Mouse (Mus musculus) neural tube, embryonic 10.5 days (tissue): Measurements from ENCODE around the gene Birc7.

Experiments
- DNase-seq: peaks from one replicate; pipeline ENCODE4 v3.0.0-alpha.2; 2017; ENCODE audit warnings: low spot score; ENCODE audit errors: extremely low spot score

Gene Birc7

DNA sequence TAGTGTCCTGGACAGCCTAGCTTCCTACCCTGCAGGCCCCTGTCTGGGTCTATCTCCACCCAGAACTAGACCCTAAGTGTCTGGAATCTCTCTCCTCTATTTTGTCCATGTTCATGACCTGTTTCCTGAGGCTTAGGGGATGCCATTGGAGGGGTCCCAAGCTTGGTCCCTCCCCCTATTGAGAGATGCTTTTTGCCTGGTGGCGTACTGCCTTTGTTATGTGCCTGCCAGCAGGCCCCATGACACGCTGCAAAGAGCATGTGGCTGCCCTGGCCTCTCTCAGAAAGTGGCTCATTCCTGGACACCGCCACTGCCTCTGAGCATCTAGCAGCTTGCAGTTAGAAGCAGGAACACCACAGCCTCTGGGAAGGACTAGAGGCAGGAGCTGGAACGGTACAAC lies at the start of gene Birc7:
Birc7 (plus strand) TSS at position 301 of the 400 bp plus-strand sequence.
- DNase-seq: no peak

DNA sequence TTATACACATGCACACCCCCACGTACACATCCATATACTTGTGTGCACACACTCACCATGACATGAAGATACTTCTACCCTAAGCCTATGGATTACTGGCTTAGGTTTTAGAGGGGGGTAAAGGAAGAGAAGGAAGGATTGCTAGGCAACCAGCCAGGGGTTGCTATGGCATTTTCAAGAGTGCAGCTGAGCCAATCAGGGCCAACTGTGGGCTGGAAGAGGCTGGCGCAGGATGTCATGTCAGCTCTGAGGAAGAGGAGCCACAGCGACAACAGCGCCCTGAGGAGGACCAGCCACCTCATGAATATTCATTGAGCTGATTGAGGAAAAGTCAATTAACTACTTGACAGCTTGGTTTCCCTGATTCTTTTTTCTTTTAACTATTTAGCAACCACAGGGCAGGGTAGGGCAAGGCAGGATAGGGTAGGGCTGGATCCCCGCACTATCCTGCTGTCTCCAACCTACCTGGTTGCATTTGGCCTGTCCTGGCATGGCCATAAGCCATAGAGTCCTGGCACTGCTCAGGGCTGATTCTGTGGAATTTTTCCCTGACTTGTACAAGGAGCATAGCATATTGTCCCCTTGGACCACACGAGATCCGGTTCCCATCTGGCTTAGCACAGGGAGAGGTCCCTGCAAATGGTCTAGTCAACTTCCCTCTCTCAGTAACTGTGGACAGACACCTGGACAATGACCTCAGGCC lies 49.3 kb upstream of the Birc7 start:
- no peak for DNase-seq

DNA sequence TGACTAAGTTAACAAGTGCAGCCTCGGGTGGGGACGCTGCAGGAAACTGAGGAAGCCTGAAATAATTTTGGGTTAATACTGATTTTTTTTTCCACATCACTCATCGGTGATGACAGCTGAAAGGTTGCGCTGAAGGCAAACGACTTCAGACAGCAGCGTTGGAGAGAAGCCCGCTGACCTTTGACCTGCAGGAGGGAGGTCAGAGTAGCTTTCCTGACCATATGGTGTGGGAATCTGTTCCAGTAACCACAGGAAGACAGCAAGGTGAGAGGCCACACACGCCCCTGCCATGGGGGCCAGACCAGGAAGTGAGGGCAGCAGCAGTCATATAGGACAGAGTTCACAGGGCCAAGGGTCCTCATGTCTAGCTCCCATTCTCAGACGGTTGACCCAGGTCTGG lies 47.5 kb upstream of the Birc7 start:
- no peak for DNase-seq

DNA sequence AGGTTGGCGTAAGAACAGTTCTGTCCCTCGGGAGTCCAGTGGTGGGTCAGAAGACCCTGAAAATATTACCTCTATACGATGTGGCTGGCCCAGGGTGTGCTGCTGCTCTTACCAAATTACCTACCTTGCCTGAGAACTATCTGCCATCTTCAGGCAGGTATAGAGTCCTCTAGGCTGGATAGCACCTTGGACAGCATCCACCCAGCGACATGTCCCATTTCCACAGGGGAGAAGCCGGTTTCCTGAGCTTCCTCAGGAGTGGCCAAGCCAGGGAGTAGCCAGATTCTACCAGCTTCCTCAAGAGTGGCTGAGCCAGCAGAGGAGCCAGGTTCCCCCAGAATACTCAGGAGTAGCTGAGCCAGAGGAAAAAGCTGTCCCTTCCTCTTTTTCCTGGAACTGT lies 43.6 kb upstream of the Birc7 start:
- no peak for DNase-seq

DNA sequence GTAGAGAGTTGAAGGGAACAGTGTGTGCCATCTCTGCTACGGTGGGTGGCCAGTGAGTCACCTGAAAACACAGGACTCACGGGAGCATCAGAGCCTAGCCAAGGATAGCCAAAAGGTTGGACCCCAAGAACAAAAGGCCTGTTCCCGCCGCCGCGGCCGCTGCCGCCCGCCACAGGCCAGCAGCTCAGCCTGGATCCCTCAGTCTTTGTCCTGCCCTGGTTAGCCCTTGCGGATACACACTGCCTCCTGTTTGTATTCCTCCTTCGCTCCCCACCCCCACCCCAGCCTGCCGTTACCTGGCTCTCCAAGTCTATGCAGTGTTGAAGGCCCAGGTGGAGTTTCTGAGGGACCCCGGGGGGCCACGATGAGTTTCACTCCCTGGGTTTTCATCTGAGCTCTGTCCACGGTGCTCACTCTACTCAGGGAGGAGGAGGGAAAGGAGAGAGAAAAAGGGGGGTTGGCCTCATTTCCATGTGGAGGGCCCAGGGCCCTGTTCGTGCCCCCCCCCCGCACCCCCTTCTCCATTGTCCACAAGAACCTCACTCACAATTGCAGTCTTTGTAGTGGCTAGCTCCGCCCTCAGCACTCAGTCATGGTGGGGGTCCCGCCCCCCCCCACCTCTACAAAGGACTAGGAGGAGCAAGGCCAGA lies 39.4 kb upstream of the Birc7 start:
- DNase-seq: peak; percentile 64

GRCm38 (mm10) chr2:180889921-180890280 lies 38.9 kb upstream of the Birc7 start:
- DNase-seq: peak; percentile 44

GRCm38 (mm10) chr2:180890422-180891074 lies 38.3 kb upstream of the Birc7 start:
- peak; percentile 61 for DNase-seq

DNA sequence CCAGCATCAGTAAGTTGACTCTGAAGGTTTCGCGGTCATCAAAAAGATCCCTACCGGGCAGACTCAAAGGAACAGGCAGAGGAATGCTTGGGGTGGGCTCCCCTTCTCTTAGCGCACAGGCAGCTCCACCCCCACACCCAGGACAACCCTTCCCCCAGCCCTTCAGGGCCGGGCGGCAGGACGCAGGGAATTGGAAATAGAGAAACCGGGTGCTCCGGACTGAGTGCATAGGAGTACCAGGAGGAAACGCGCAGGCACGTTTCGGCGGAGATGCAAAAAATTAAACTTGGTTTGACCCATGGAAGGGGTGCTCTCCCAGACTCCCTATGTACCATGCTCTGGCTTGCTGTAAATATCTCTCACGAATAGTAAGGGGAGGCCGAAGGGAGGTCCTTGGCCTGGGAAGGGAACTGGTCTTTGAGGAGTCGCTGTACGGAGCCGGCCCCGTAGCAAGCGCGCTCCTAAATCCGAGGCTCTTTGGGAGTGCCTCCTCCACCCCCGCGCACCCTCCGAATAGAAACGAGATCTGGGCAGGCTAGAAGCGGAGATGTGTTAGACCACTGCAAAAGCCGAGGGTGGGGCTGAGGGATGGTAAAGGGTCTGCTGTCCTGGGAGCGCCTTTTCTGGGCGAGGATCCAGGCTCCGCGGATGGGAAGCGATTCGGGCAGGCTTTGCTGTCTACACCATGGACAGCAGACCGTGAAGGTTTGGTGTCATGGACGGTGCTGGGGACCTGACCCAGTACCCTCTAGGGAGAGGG lies 37.6 kb upstream of the Birc7 start:
- peak; percentile 68 for DNase-seq

DNA sequence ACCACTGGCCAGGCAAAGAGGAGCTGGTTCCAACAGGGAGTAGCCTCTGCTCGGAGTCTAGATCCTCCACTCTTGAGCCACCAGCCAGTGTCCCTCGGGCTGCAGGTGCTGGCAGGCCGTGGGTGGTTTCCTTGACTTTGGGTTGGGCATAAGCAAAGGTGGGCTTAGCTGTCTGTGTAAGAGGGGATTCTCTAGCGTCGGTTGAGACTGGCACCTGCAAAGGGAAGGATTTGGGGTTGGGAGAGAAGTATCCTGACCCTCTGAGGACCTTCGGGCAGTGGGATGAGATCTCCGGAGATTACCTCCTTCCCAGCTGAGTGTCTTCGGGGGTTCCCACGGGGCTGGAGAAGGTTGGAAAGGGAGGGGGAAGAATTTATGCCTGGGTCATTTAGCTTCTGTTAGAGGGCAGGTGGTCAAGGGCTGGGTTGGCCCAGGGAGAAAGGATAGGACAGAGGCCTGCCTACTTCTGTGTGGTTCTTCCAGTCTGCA lies 36.9 kb upstream of the Birc7 start:
- peak; percentile 63 for DNase-seq

- peak; percentile 76 for DNase-seq
Measured at GRCm38 (mm10) chr2:180892841-180893521, 35.8 kb upstream of the Birc7 start.

GRCm38 (mm10) chr2:180893537-180894028 lies 35.2 kb upstream of the Birc7 start:
- DNase-seq: peak; percentile 70

GRCm38 (mm10) chr2:180894029-180894623 lies 34.7 kb upstream of the Birc7 start:
- peak; percentile 84 for DNase-seq

- peak; percentile 88 for DNase-seq
Measured at GRCm38 (mm10) chr2:180894734-180895133, 34.1 kb upstream of the Birc7 start.

DNA sequence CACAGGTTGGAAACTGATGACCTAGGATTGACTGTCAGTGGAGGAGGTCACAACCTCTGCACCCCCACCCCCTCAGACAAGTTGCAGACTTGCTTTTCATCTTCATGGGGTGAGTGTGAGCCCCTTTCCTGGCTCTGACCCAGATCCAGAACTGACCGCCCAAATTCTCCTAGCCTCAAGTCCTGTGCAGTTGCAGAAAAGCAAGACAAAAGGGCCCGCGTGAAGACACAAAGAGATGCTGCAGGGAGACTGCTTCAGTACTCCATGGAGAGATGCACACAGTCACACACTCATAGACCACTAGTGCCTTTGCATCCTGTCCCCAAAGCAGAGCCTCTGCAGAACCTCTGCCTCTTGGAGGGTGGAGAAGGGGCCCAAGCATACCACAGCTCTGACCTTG lies 33.5 kb upstream of the Birc7 start:
- DNase-seq: no peak

DNA sequence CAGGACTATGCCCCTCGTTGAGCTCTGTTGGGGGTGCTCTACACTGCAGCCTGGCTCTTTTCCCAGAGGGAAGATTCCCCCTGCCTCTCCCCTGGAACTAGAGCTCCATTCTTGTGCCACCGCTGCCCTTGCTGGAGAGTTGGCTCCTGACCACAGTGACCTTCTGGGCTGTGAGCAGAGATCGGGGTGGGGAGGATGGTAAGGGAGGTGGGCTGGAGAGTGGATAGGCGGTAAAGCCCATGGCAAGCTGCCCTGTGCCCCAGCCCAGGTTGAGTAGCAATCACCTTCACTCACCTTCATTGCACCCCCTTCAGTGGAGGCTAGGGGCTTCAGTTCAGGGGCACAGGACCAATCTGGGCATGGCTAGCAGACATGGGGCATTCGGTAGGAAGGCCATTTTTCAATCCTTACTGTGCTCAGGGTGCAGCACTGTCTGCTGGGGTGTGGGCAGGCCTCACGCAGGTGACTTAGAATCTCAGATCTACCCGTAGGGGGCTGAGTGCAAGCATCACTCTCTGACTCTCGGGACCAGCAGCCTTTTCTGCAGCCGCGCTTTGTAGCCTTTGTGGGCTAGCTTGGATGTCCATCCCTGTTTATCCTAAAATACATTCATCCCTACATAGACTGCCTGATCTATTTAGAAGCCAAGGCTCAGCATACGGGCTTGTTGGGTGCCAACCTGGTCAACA lies 32.8 kb upstream of the Birc7 start:
- DNase-seq: no peak

DNA sequence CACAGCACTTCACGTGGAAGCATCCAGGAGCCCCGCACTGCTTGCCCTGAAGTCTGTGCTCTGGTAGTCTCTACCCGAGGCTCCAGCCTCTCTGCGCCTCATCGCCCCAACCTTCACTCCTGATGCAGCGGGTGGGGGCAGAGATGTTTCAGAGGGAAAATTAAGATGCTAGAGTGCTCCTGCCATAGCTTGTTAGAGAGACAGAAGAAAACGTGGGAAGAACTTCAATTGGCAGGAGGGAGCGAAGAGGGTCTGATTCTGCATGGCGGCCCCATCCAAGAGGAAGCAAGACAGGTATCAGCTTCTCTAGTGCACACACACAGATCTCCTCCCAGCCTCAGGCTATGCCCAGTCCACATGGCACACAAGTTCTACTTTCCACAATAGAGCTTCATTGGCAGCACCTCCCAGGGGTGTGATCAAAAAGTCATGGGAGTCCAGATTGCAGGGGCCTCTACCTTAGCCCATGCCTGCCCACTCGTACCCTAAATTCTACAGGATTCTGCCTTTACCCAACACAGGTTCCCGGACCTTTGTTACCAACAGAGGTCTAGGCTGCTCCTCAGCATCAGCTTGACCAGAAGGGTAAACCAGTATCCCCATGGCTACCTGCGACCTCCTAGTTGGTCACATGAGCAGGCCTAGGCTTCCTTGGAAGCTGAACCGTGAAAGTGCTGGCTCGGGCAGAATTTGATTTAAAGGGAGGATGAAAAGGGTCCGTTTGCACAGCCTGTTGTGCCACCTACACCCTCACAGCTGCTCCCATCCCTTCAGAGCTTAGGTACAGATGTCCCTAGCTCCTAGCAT lies 31.8 kb upstream of the Birc7 start:
- DNase-seq: no peak

- DNase-seq: no peak
Measured at GRCm38 (mm10) chr2:180897857-180898256, 31.0 kb upstream of the Birc7 start.

GRCm38 (mm10) chr2:180902086-180902485 lies 26.7 kb upstream of the Birc7 start:
- DNase-seq: no peak
